Mouse (Mus musculus): ENCODE results near the gene Ptcd3. TPM values are rescaled to one million over a fixed set of nuclear protein-coding genes. Genes with fewer than 3 reads are reported as not detected.
A peak's percentile ranks its signal among the peaks of the same experiment; 100 is the strongest.

Gene Ptcd3
- polyA plus RNA-seq, 1 experiment from 2014 or later, result 23.9 TPM

GRCm38 (mm10) chr6:71840597-71841290 lies 67.8 kb downstream of the Ptcd3 start:
- no peaks in the 10 kb centered on the region for H3K9me3 ChIP-seq (ENCODE audit: control insufficient read depth)
- H3K9ac ChIP-seq (ENCODE audit: low read depth, low read length), result no peak overlapping the region
- no peaks in the 10 kb centered on the region for H3K4me1 ChIP-seq (replicated peaks; ENCODE audit: control insufficient read depth, insufficient read depth, low read length)
- no peak overlapping the region for H3K4me3 ChIP-seq (ENCODE audit: low read depth, low read length)
- H3K27ac ChIP-seq (ENCODE audit: low read depth, low read length), result no peak overlapping the region
- no peak for ATAC-seq
- WGBS, result 98% methylated on average over 1 of the region's 1 CpGs
- TF ChIP-seq CTCF (IDR thresholded peaks at IDR 0.05; ENCODE audit: low read depth), result no peak
- peaks cover 15% of the 10 kb centered on the region for H3K36me3 ChIP-seq (ENCODE audit: control insufficient read depth, insufficient read depth)
- H3K4me2 ChIP-seq (replicated peaks; ENCODE audit: low read depth), result no peak overlapping the region
- H3K27me3 ChIP-seq (replicated peaks; ENCODE audit: control insufficient read depth, insufficient read depth, low read length), result no peaks in the 10 kb centered on the region

GRCm38 (mm10) chr6:71839815-71840214 lies 68.7 kb downstream of the Ptcd3 start:
- Histone ChIP-seq H3K9me3 (ENCODE audit: control insufficient read depth) (no peaks in the 10 kb centered on the region), H3K9ac (ENCODE audit: low read depth, low read length) (no peak overlapping the region), H3K4me2 (replicated peaks; ENCODE audit: low read depth) (no peak overlapping the region), H3K4me3 (ENCODE audit: low read depth, low read length) (no peak overlapping the region), H3K27me3 (replicated peaks; ENCODE audit: control insufficient read depth, insufficient read depth, low read length) (no peaks in the 10 kb centered on the region), H3K27ac (ENCODE audit: low read depth, low read length) (no peak overlapping the region), H3K4me1 (replicated peaks; ENCODE audit: control insufficient read depth, insufficient read depth, low read length) (no peaks in the 10 kb centered on the region), H3K36me3 (ENCODE audit: control insufficient read depth, insufficient read depth) (peaks cover 14% of the 10 kb centered on the region)
- TF ChIP-seq CTCF (IDR thresholded peaks at IDR 0.05; ENCODE audit: low read depth), result no peak
- no peak for ATAC-seq

GRCm38 (mm10) chr6:71836811-71837210 lies 71.7 kb downstream of the Ptcd3 start:
- no peak for TF ChIP-seq CTCF (IDR thresholded peaks at IDR 0.05; ENCODE audit: low read depth)
- H3K9me3 ChIP-seq (ENCODE audit: control insufficient read depth), result no peaks in the 10 kb centered on the region
- H3K4me3 ChIP-seq (ENCODE audit: low read depth, low read length), result no peak overlapping the region
- H3K4me1 ChIP-seq (replicated peaks; ENCODE audit: control insufficient read depth, insufficient read depth, low read length), result no peaks in the 10 kb centered on the region; the same call in 1 of the 2 replicates
- H3K4me2 ChIP-seq (replicated peaks; ENCODE audit: low read depth), result no peak overlapping the region
- no peak for ATAC-seq
- peaks cover 19% of the 10 kb centered on the region for H3K36me3 ChIP-seq (ENCODE audit: control insufficient read depth, insufficient read depth)
- WGBS, result 72% methylated on average over 2 of the region's 2 CpGs
- H3K27me3 ChIP-seq (replicated peaks; ENCODE audit: control insufficient read depth, insufficient read depth, low read length), result no peaks in the 10 kb centered on the region
- H3K27ac ChIP-seq (ENCODE audit: low read depth, low read length), result no peak overlapping the region
- H3K9ac ChIP-seq (ENCODE audit: low read depth, low read length), result no peak overlapping the region

GRCm38 (mm10) chr6:71831581-71831960 lies 77.0 kb downstream of the Ptcd3 start:
- no peaks in the 10 kb centered on the region for H3K27me3 ChIP-seq (replicated peaks; ENCODE audit: control insufficient read depth, insufficient read depth, low read length)
- H3K4me3 ChIP-seq (ENCODE audit: low read depth, low read length), result peak overlapping the region; percentile 94
- 0% methylated on average over 21 of the region's 21 CpGs for WGBS
- peak; percentile 99 for ATAC-seq
- TF ChIP-seq CTCF (IDR thresholded peaks at IDR 0.05; ENCODE audit: low read depth), result no peak
- H3K9ac ChIP-seq (ENCODE audit: low read depth, low read length), result peak overlapping the region; percentile 85
- H3K4me1 ChIP-seq (replicated peaks; ENCODE audit: control insufficient read depth, insufficient read depth, low read length), result no peaks in the 10 kb centered on the region; the same call in 1 of the 2 replicates
- H3K9me3 ChIP-seq (ENCODE audit: control insufficient read depth), result no peaks in the 10 kb centered on the region
- H3K36me3 ChIP-seq (ENCODE audit: control insufficient read depth, insufficient read depth), result peaks cover 16% of the 10 kb centered on the region
- H3K4me2 ChIP-seq (replicated peaks; ENCODE audit: low read depth), result peak overlapping the region; percentile 90
- H3K27ac ChIP-seq (ENCODE audit: low read depth, low read length), result peak overlapping the region; percentile 98

GRCm38 (mm10) chr6:71830690-71831580 lies 77.6 kb downstream of the Ptcd3 start, which contains the start of gene Immt:
Gene Immt, plus strand, starts transcription at chr6:71831331.
- peak within 1 kb of the TSS; percentile 85 for H3K9ac ChIP-seq (ENCODE audit: low read depth, low read length)
- under 1% methylated on average over 64 of the region's 64 CpGs for WGBS
- peak within 1 kb of the TSS; percentile 98 for H3K27ac ChIP-seq (ENCODE audit: low read depth, low read length)
- TF ChIP-seq CTCF (IDR thresholded peaks at IDR 0.05; ENCODE audit: low read depth), result peak; percentile 41
- H3K9me3 ChIP-seq (ENCODE audit: control insufficient read depth), result no peaks in the 10 kb centered on the region
- H3K27me3 ChIP-seq (replicated peaks; ENCODE audit: control insufficient read depth, insufficient read depth, low read length), result no peaks in the 10 kb centered on the region
- ATAC-seq, result peak; percentile 99
- H3K4me3 ChIP-seq (ENCODE audit: low read depth, low read length), result peak within 1 kb of the TSS; percentile 94
- peaks cover 11% of the 10 kb centered on the region for H3K36me3 ChIP-seq (ENCODE audit: control insufficient read depth, insufficient read depth)
- peak within 1 kb of the TSS; percentile 90 for H3K4me2 ChIP-seq (replicated peaks; ENCODE audit: low read depth)
- H3K4me1 ChIP-seq (replicated peaks; ENCODE audit: control insufficient read depth, insufficient read depth, low read length), result no peaks in the 10 kb centered on the region; the same call in 1 of the 2 replicates

Other genes with a start within 250 kb of the Ptcd3 start
- gene Reep1, start 201.2 kb downstream of the Ptcd3 start, polyA plus RNA-seq (2015; fragmentation: Nextera tagmentation; extraction: Ambion mirVana), result 6.5 and 6.7 TPM in 2 replicates
- gene Mrpl35, start 81.8 kb downstream of the Ptcd3 start, polyA plus RNA-seq (2015; fragmentation: Nextera tagmentation; extraction: Ambion mirVana), result 61.4 and 62.1 TPM in 2 replicates
- gene Immt, start 77.4 kb downstream of the Ptcd3 start, polyA plus RNA-seq (2015; fragmentation: Nextera tagmentation; extraction: Ambion mirVana), result 171 and 180 TPM in 2 replicates
- gene Polr1a, start 303 bp upstream of the Ptcd3 start, polyA plus RNA-seq (2015; fragmentation: Nextera tagmentation; extraction: Ambion mirVana), result 4.9 and 5.0 TPM in 2 replicates
- 68.4 and 69.0 TPM in 2 replicates for gene St3gal5, start 188.8 kb upstream of the Ptcd3 start, polyA plus RNA-seq (2015; fragmentation: Nextera tagmentation; extraction: Ambion mirVana)